Mouse (Mus musculus) thymus, adult 2 months (tissue): ENCODE measurements around the gene Sptbn4. TPM values are rescaled to one million over a fixed set of nuclear protein-coding genes. Genes with fewer than 3 reads are reported as not detected.

Source experiments
- DNase-seq: peaks from one replicate; pipeline ENCODE4 v3.0.0; 2021
- H3K27ac ChIP-seq: fragments of 200-500 bp; 2 replicates; pipeline ENCODE4 v1.5.1; 2012; ENCODE audit warnings: low read length, control low read depth; ENCODE audit not compliant: control insufficient read depth, insufficient read depth
- H3K27me3 ChIP-seq: fragments of 200-500 bp; 2 replicates; pipeline ENCODE4 v1.6.1; 2012; ENCODE audit warnings: mild to moderate bottlenecking, low read length, moderate library complexity, mixed read lengths; ENCODE audit not compliant: control insufficient read depth, insufficient read depth
- H3K36me3 ChIP-seq: fragments of 200-500 bp; 2 replicates; pipeline ENCODE4 v1.6.1; 2012; ENCODE audit warnings: mild to moderate bottlenecking, low read length, moderate library complexity; ENCODE audit not compliant: control insufficient read depth, insufficient read depth
- H3K4me1 ChIP-seq: fragments of 200-500 bp; replicated peaks from 2 replicates; pipeline ENCODE4 v1.6.1; 2012; ENCODE audit warnings: low read length; ENCODE audit not compliant: control insufficient read depth, insufficient read depth
- H3K4me3 ChIP-seq: fragments of 200-500 bp; 2 replicates; pipeline ENCODE4 v1.5.1; 2012; ENCODE audit warnings: mild to moderate bottlenecking, low read length, control low read depth, moderate library complexity; ENCODE audit not compliant: control insufficient read depth, insufficient read depth
- CTCF ChIP-seq: fragments of 200-500 bp; IDR thresholded peaks from 2 replicates; pipeline ENCODE4 v1.5.1; 2012; ENCODE audit warnings: mild to moderate bottlenecking, control low read depth, low read length, moderate library complexity, borderline replicate concordance; ENCODE audit not compliant: control insufficient read depth, poor library complexity, insufficient read depth; ENCODE audit errors: extremely low read depth
- POLR2A ChIP-seq: fragments of 200-500 bp; IDR thresholded peaks from 2 replicates; pipeline ENCODE4 v1.6.1; 2012; ENCODE audit warnings: mild to moderate bottlenecking, low read length, control low read depth, moderate library complexity; ENCODE audit not compliant: control insufficient read depth, poor library complexity, insufficient read depth; ENCODE audit errors: extremely low read depth
- WGBS: fragments of 180-500 bp; shearing (Covaris S2); methylation state at CpG from one replicate; pipeline ENCODE4 v1.1.7; 2018; 5-methylcytosine and 5-hydroxymethylcytosine counted together
- polyA plus RNA-seq: library from polyadenylated mRNA; depleted of rRNA; stranded (reverse); fragments of >200 nt; gene quantifications from 2 replicates; pipeline ENCODE4 v1.2.3, GENCODE M21; 2012

The Sptbn4 gene
- polyA plus RNA-seq, 1 experiment: 0.13 TPM

GRCm38 (mm10) chr7:27475596-27475995 lies 28.1 kb upstream of the Sptbn4 start:
- DNase-seq: no peak
- Histone ChIP-seq H3K4me1 (no peaks in the 10 kb centered on the region), H3K4me3 (no peak overlapping the region), H3K36me3 (peaks cover 9% of the 10 kb centered on the region; the same call in 1 of the 2 replicates), H3K27ac (no peak overlapping the region), H3K27me3 (no peaks in the 10 kb centered on the region)
- TF ChIP-seq POLR2A: no peak
- TF ChIP-seq CTCF: no peak
- 98% methylated on average over 2 of the region's 2 CpGs for WGBS

- peak; percentile 93 for DNase-seq
- H3K27ac ChIP-seq: peak overlapping the region; percentile 77
- peaks cover 9% of the 10 kb centered on the region; the same call in 1 of the 2 replicates for H3K36me3 ChIP-seq
- TF ChIP-seq POLR2A: no peak
- peak; percentile 42; the same call in 1 of the 2 replicates for TF ChIP-seq CTCF
- under 1% methylated on average over 23 of the region's 23 CpGs for WGBS
- H3K27me3 ChIP-seq: no peaks in the 10 kb centered on the region
- H3K4me1 ChIP-seq: no peaks in the 10 kb centered on the region
- H3K4me3 ChIP-seq: peak overlapping the region; percentile 57
Observed at GRCm38 (mm10) chr7:27474490-27474954, 27.0 kb upstream of the Sptbn4 start.

GRCm38 (mm10) chr7:27473835-27474489 lies 26.5 kb upstream of the Sptbn4 start:
- peak overlapping the region; percentile 57 for H3K4me3 ChIP-seq
- peaks cover 9% of the 10 kb centered on the region; the same call in 1 of the 2 replicates for H3K36me3 ChIP-seq
- under 1% methylated on average over 34 of the region's 34 CpGs for WGBS
- no peaks in the 10 kb centered on the region for H3K4me1 ChIP-seq
- peak overlapping the region; percentile 77 for H3K27ac ChIP-seq
- no peaks in the 10 kb centered on the region for H3K27me3 ChIP-seq
- DNase-seq: no peak
- TF ChIP-seq CTCF (no peak), POLR2A (no peak)

DNA sequence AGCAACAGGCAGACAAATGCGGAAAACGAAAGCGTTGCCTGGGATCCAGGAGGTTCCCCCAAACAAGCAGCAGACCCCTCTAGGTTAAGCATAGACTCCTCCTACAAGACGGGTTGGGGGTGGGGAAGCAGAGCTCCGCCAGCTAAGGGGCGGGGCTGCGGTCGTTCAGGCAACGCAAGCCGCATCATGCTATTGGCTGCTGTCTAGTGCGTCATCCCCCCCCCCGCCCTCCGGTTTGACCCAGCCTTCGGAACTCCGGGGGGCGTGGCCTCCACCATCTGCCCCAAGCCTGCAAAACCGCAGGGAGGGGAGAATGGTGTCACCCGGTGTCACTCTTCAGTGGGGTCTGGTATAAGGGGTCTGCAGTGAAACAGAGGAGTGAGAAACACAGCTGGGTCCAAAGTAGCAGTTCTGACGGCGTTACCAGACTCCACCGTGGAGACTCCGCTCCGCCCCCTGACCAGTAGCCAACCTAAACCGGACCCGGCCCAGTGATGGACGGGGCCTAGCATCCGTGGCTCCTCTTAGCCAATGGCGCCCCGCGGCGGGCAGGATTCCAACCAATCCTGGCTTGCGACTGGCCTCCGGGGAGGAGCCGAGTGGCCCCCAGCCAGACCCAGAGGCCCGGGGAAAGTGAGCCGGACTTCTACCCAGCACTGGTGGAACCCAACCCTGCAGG lies 25.8 kb upstream of the Sptbn4 start, which contains the start of gene Sertad3:
TSS of gene Sertad3 (plus strand) at position 613 of the 679 bp plus-strand sequence.
- no peaks in the 10 kb centered on the region for H3K4me1 ChIP-seq
- TF ChIP-seq POLR2A: peak; percentile 46
- TF ChIP-seq CTCF: 0 out of 2 replicates have a peak, but pooled peaks have one; percentile 39
- under 1% methylated on average over 36 of the region's 36 CpGs for WGBS
- peak; percentile 97 for DNase-seq
- no peaks in the 10 kb centered on the region for H3K27me3 ChIP-seq
- peak within 1 kb of the TSS; percentile 57 for H3K4me3 ChIP-seq
- peak within 1 kb of the TSS; percentile 77 for H3K27ac ChIP-seq
- H3K36me3 ChIP-seq: peaks cover 9% of the 10 kb centered on the region; the same call in 1 of the 2 replicates

GRCm38 (mm10) chr7:27472596-27472995 lies 25.1 kb upstream of the Sptbn4 start:
- H3K27ac ChIP-seq: peak overlapping the region; percentile 50; the same call in 1 of the 2 replicates
- peaks cover 9% of the 10 kb centered on the region; the same call in 1 of the 2 replicates for H3K36me3 ChIP-seq
- H3K4me1 ChIP-seq: no peaks in the 10 kb centered on the region
- no peak overlapping the region for H3K4me3 ChIP-seq
- WGBS: 7% methylated on average over 7 of the region's 7 CpGs
- peak; percentile 24 for DNase-seq
- no peaks in the 10 kb centered on the region for H3K27me3 ChIP-seq
- no peak for TF ChIP-seq CTCF
- no peak for TF ChIP-seq POLR2A

GRCm38 (mm10) chr7:27471390-27472120 lies 24.1 kb upstream of the Sptbn4 start:
- no peak for DNase-seq
- peaks cover 5% of the 10 kb centered on the region; the same call in 1 of the 2 replicates for H3K36me3 ChIP-seq
- WGBS: 95% methylated on average over 11 of the region's 11 CpGs
- no peaks in the 10 kb centered on the region for H3K27me3 ChIP-seq
- no peak overlapping the region for H3K27ac ChIP-seq
- TF ChIP-seq CTCF (no peak), POLR2A (no peak)
- no peaks in the 10 kb centered on the region for H3K4me1 ChIP-seq
- H3K4me3 ChIP-seq: no peak overlapping the region
